Mouse (Mus musculus) spleen, embryonic (tissue): ENCODE data around the gene Insl6.

Source experiments
- CTCF ChIA-PET: fragments of 350-600 bp; sonication (Branson Sonifier 250); formaldehyde crosslinking; loops from one replicate; lab custom pipeline; 2022; lab: Charles Lee

Insl6 gene

DNA sequence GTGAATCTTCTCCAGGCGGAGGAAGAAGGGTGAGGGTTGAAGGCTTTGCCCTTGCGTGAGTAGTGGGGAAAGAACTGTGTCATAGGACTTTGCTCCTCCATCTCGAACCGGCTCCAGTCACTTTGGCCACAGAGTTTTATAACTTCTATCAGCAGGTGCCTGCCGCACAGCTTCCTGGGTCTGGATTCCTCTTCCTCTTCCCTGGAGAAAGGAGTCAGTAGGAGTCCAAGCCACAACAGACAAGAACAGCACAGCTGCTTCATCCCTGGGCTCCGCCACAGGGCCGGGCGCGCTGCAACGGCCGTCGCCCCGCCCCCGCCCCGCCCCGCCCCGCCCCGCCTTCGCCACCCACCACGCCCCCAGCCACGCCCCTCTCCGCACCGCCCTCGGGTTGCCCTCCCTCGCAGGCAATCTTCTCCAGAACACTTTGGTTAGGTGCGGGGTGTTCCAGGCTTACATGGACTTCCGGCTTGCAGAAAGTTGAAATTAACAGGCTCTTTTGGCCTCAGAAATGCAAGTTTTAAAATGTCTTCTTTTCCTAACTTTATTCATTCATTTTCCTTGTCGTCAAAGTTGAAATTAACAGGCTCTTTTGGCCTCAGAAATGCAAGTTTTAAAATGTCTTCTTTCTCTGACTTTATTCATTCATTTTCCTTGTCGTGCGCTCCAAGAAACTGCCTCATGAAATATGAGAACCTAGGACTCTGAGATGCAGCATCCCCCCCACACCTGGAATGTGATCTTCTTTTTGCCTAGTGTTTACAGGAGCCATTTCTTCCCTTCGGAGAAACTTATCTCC lies at the start of gene Insl6:
Gene Insl6, minus strand, starts transcription at position 304 of the 799 bp plus-strand sequence.
- CTCF ChIA-PET, result no interaction called here

DNA sequence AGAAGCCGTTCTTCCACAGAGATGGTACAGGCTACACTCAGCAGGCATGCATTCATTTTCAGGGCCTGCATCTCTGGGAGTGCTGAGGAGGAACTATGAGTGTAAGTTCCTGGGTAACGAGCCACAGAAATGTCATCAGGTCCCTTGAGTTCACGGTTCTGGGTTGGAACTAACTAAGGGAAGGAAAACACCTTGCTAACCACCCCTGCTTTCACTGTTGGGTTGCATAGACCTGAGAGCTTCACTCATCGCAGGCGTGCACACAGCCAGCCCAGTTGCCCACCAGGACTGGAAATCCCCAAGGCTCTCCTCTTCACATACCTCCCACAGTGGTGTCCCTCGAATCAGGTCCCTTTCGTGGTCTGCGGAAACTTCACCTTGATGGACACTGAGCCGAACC lies 49.8 kb upstream of the Insl6 start:
- CTCF ChIA-PET, result interaction anchor here (1.2 kb wide), 1 partner anchor 25 kb away, joined by 3 read pairs; no protein-coding TSS in a partner anchor

DNA sequence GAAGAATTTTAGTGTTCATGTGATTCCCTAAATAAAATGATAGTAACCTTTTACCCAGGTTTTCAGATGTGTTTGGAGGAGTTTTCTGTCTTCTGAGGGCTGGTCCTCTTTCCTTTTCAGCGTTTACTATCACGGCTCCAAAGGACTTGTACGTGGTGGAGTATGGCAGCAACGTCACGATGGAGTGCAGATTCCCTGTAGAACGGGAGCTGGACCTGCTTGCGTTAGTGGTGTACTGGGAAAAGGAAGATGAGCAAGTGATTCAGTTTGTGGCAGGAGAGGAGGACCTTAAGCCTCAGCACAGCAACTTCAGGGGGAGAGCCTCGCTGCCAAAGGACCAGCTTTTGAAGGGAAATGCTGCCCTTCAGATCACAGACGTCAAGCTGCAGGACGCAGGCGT lies 48.3 kb upstream of the Insl6 start:
- CTCF ChIA-PET, result interaction anchor here (0.5 kb wide), 1 partner anchor 37 kb away, joined by 8 read pairs; no protein-coding TSS in a partner anchor

DNA sequence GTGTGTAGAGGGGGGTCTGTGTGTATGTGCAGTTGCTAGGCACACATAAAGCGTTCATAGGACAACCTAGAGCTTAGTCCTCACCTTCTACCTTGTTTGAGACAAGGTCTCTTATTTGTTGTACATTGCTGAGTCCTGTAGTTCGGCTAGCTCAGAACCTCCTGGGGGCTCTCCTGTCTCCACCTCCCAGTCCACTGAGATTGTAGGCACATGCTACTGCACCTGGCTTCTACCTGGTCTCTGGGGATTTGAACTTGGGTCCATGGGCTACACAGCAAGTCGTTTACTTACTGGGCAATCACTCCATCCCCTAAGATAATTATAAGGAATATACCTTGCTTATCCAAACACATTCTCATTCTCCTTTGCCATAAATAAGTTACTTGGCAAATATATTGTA lies 47.5 kb upstream of the Insl6 start:
- CTCF ChIA-PET, result interaction anchor here (0.5 to 0.9 kb wide), 2 partner anchors 22 to 91 kb away, joined by 4 to 9 read pairs; no protein-coding TSS in a partner anchor

DNA sequence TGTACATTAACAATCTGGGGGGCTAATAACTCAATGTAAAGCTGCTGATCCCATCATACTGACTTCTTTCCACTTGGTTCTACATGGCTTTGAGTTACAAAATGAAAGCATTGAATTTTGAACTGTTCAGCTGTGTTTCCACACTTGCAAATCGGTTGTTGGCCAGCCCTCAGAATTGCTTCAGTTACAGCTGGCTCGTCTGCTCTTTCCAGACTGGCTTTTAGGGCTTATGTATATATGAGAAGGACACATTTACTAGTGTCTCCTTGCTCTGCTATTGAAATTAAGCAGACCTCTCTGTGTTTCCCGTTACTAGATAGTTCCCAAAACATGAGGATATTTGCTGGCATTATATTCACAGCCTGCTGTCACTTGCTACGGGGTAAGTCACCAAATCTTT lies 47.0 kb upstream of the Insl6 start:
- CTCF ChIA-PET, result interaction anchor here (0.5 to 1.1 kb wide), 3 partner anchors 9 to 91 kb away, joined by 3 to 9 read pairs (median 4); no protein-coding TSS in a partner anchor

DNA sequence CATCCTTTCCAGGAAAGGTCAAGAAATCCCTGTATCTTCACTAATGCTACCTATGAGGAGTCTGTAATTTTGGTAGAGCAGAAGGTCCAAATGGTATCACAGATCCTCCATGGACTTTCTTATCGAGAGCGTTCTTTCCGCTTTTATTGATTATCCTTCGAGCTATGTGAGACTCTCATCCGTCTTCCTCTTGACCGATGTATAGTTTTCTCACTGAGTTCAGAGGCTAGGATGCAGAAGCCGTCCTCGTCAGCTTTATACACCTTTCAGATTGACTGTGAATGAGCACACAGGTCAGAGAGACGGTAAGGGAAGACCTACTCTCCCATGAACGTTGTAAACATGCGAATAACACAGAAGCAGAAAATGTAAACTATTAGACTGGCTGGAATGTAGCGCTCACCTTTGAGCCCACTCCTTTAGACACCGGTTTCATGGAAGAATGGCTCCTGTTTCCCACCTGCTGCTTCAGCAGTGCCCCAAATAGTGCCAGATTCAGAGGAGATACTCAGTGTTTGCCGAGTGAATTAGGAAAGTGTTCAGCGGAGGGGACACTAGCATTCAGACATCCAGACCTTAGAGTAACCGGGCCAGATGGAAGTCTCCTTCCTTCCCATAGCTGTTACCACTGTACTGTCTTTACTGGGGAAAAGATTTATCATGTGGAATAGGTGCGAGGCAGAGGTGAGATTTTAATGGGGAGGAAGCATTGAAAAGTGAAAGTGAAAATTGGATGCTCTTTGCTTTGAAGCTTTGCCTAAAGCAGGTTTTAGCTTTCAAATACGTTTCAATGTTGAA lies 46.3 kb upstream of the Insl6 start:
- CTCF ChIA-PET, result interaction anchor here (0.7 to 1.1 kb wide), 4 partner anchors 8 to 421 kb away, joined by 3 to 6 read pairs (median 3); no protein-coding TSS in a partner anchor

DNA sequence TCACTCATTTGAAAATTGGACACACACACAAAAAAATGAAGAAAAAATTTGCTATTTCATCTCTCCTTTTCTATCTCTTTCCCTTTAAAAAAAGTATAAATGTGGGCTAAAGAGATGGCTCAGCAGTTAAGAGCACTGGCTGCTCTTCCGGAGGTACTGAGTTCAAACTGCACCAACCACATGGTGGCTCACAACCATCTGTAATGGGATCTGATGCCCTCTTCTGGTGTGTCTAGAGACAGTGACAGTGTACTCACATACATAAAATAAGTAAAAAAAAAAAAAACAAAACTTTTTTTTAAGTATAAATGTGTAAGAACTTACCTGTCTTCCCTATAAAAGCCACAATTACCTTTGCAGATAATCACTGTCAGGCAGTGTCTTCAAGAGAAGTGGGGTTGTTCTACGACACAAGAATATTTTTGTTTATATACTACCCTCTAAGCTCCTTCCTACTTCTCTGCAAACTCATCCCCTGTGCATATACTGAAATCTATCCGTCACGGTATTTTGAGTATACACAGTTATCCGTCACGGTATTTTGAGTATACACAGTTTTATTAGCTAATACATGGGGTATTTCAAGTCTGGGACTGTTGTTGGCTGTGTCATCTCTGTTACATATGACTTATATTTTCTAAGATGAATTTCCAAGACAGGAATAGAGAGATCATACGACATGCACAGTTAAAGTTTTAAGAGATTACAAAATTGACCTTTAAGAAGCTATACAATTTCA lies 45.6 kb upstream of the Insl6 start:
- CTCF ChIA-PET, result interaction anchor here (0.6 to 1.2 kb wide), 6 partner anchors 8 to 420 kb away, joined by 3 to 6 read pairs (median 3); no protein-coding TSS in a partner anchor

DNA sequence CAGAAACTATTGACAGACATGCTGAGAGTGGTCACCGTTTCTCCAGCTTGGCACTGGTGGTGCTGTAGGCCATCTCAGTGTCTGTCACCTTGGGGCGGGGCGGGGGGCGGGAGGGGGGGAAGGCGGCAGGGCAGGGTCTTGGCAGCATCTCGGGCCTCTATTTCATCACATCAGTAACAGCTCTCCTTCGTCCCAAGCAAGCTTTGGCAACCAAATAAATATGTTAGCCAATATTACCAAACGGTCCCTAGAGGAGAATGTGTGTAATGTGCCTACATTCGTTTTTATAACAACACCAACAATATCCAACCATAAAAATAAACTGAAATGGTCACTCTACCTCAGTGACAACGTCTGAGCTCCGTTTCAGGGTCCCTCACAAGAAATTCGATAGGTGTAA lies 45.0 kb upstream of the Insl6 start:
- CTCF ChIA-PET, result interaction anchor here (0.5 to 1.2 kb wide), 4 partner anchors 8 to 160 kb away, joined by 3 to 6 read pairs (median 3); no protein-coding TSS in a partner anchor

DNA sequence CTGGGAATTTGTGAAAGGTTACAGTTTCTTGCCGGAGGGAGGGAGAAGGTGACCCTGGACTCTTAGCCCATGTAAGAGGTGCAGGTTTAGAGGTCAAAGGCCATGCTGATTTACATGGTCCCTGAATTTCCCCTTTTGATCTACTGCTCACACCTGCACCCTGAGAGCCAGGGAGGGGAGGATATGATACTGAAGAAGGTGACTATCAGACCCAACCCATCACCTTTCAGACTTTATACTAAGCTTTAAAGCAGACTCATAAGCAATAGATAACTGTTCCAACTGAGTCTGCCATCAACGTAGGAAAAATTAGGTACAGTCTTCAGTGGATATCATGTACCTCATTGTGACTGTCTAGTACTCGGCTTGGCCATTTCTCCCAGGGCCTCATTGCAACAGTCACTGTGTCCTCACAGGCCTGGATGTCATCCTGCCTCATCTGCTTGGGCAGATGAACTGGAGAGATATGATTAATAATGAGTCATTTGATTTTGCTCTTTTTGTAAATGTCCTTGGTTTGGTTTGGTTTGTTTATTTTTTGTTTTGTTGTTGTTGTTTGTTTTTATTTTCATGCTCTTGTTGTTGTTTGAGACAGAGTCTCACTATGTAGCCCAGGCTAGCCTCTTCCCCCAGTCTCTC lies 43.6 kb upstream of the Insl6 start:
- CTCF ChIA-PET, result interaction anchor here (0.6 to 0.7 kb wide), 3 partner anchors 118 to 355 kb away, joined by 4 to 7 read pairs (median 4); no protein-coding TSS in a partner anchor

DNA sequence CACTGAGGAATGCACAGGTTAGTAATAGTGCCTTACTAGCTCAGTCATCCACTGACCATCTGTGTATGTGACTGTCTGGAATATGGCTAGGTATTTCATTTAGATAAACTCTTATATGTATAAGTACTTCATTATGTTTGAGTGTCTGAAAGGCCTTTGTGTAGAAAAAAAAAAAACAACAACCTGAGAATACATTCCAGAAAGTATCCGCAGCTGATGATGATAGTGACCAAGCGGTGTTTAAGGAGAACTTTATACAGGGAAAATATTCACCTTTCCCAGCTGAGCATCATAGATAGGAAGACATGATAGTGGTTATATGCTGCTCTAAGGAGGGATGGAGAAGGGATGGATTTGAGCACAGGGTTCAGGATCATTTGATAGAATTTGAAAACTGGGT lies 42.9 kb upstream of the Insl6 start:
- CTCF ChIA-PET, result interaction anchor here (0.6 to 0.7 kb wide), 3 partner anchors 99 to 392 kb away, joined by 3 read pairs; no protein-coding TSS in a partner anchor

DNA sequence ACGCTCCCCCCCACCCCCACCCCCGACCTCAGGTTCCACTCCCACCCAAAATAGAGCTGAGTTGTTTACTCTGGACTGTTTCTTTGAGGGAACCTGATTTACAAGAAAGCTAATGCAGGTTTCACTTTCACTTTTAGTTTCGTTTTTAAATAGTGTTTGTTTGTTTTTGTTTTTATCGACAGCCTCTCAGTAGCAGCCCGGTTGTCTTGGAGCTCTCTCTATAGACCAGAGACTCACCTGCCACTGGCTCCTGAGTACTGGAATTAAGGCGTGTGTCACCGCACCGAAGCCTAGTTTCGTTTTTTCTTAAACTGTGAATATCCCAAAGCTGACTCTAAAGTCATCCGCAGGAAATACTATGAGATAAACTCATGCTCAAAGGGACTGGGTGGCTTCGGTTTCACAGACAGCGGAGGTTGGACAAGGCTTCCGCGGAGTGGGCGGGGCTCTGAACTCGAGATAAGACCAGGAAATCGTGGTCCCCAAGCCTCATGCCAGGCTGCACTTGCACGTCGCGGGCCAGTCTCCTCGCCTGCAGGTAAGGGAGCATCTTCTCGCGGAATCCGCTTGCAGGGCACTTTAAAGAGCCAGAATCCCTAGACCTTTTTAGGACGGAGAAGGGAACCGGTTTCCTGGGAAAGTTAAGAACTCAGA lies 41.9 kb upstream of the Insl6 start, which contains the start of the genes Plgrkt and Cd274:
Gene Plgrkt, minus strand, starts transcription at position 422 of the 654 bp plus-strand sequence.
Gene Cd274, plus strand, starts transcription at position 487 of the 654 bp plus-strand sequence.
- CTCF ChIA-PET, result interaction anchor here (0.6 to 0.7 kb wide), 5 partner anchors 12 to 391 kb away, joined by 3 read pairs; no protein-coding TSS in a partner anchor

DNA sequence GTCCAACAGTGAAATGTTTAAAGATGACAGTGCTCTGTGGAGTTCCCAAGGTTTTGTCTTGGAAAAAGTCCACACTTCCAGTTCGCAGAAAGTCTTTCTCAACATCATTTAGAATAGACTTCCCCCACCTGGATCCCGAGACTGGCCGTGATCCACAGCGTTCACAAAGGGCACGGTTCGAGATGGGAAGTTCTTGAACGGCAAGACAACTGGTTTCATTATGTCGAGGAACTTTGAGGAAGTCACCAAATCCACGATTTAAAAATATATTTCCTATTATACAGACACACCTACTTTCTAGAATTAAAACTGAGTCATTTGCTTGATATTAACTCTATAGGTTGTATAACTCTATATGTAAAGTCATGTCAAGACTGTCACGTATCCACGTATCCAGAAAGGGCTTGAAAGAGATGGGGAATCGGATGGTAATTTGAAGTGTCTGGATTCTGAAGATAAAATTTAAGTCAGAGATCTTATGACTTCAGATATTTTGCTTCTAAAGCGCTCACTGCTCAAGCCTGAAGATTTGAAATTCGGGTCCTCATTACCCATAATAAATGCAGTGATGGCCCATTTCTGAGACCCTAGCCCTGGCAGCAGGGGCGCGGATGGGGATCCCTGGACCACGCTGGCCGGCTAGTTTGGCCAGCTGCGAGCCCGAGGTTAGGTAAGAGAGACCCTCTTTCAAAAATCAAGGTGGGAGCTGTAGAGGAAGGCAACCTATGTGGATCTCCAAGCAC lies 41.2 kb upstream of the Insl6 start:
- CTCF ChIA-PET, result no interaction called here

DNA sequence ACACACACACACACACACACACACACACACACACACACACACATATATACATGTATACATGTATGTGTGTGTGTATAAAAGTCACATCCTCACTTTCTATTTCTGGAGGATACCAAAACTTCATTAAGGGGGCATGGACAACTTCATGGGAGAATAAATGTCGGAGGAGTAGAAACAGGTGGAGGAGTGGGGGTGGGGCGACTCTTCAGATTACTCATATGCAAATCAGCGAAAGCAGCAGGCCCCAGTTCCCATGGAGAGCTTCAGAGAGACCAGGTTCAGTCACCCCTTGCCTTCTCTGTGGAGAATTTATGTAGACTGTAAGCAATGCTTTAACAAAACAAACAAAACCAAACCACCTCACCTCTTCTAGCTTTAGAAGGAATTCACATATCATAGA lies 39.9 kb upstream of the Insl6 start:
- CTCF ChIA-PET, result interaction anchor here (0.7 kb wide), 1 partner anchor 100 kb away, joined by 7 read pairs; no protein-coding TSS in a partner anchor

DNA sequence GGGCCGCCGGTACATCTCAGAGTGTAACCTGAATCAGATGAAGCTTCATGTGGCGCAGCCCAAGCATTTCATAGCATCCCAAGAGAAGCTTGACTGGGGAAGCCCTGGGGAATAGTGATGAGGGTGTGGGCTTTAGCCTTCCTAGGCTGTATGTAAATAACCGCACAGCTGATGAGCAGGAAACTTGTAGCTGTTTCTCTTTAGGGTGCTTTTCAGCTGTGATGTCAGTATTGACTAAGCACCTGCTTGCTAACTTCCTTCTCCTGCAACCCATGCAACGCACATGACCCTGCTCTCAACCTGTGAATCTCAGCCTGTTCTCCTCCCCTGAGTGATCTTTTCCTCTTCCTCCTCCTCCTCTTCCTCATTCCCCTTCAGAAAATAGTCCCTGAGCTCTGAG lies 38.9 kb upstream of the Insl6 start:
- CTCF ChIA-PET, result interaction anchor here (0.7 to 1.4 kb wide), 4 partner anchors 33 to 331 kb away, joined by 3 to 5 read pairs (median 4); no protein-coding TSS in a partner anchor

DNA sequence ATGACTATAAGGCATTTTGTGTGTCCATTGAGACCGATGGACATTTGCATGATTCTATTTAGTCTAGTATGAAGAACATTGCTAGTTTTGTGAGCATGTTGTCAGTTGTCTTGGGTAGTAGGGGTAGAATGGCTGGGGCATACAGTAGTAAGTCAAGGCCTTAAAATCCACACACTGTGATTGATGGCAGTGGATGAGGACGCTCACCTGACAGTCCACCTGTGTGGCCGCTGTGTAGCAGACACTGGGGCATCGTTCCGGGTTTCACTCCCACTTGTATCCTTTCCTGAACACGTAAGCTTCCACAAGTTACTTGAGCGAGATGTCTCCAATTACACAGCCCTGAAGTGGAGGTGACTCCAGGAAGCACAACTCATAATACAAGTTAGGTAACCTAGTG lies 38.4 kb upstream of the Insl6 start:
- CTCF ChIA-PET, result interaction anchor here (0.7 to 1.4 kb wide), 5 partner anchors 8 to 331 kb away, joined by 3 to 5 read pairs (median 4); no protein-coding TSS in a partner anchor

DNA sequence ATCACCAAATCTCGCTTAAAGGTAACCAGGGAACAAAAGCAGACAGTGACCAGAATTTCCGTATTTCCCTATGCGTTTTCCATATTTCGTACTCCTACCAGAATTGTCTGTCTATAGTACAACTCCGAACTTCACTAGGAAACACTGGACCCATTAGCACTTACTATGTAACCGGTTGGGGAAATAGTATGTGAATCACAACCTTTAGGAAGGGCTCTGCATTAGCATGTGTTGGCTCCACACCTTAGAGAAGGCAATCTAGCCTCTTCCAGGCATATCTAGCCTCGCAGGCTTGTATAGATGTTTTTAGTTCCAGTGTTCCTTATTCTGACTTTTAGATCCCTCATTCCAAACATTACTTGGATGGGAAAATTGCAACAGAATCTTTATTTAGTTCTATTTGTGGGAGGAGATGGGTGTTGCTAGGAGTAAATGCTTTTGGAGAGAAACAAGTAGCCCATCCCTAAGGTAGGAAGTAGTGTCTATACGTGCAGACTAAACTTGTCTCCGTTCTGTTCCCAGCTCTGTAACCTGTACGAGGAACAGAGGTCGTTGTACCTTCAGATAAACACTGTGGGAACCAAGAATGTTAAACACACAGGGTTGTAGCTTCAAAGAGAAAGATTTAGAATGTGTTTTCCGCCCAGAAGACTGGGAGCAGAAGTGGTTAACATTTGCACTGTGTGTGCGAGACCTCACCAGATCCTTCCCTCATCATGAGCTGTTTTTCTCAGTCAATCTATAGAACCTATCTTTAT lies 37.2 kb upstream of the Insl6 start:
- CTCF ChIA-PET, result interaction anchor here (0.6 to 1.2 kb wide), 2 partner anchors 8 to 9 kb away, joined by 3 read pairs; no protein-coding TSS in a partner anchor

DNA sequence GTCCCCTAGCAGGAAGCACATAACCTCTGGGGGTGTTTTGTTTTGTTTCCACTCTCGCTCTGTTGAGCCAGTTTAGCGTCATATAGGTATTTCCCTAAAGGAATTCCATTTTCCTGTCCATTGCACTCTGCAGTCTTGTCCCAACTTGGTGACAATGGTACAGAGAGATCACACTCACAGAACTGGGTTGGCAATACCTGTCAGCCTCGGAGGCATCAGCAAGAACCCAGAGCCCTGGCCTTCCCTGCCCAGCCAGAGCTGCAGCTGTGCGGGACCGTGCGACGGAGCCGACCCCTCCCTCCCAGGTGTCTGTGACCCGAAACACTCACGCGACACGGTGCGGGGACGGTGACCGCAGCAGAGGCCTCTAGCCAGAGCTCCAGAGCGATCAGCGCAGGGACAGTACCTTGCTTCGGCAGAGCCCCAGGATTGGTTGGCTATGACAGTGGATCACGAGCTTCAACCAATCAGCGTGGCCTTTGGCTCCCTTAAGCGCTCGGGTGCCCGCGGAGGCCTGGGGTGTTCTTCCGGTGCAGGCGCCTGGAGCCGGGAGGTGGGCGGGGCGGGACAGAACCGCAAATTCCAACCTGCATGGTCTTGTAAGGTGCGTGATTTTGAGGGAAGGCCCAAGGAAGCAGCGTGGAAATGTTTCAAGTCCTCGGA lies 36.4 kb upstream of the Insl6 start:
- CTCF ChIA-PET, result interaction anchor here (0.6 kb wide), 1 partner anchor 9 kb away, joined by 3 read pairs; no protein-coding TSS in a partner anchor
